Mouse (Mus musculus) subcutaneous adipose tissue, adult 2 months (tissue): ENCODE results near the gene Gm12790. TPM values are rescaled to one million over a fixed set of nuclear protein-coding genes. Genes with fewer than 3 reads are reported as not detected.

Experiments used
- polyA plus RNA-seq: library from polyadenylated mRNA; depleted of rRNA; stranded (reverse); fragments of >200 nt; gene quantifications from 2 replicates; pipeline ENCODE4 v1.2.3, GENCODE M21; 2012; ENCODE audit warnings: low replicate concordance; rRNA removed

Gene Gm12790
- not detected in 2 replicates for polyA plus RNA-seq

DNA sequence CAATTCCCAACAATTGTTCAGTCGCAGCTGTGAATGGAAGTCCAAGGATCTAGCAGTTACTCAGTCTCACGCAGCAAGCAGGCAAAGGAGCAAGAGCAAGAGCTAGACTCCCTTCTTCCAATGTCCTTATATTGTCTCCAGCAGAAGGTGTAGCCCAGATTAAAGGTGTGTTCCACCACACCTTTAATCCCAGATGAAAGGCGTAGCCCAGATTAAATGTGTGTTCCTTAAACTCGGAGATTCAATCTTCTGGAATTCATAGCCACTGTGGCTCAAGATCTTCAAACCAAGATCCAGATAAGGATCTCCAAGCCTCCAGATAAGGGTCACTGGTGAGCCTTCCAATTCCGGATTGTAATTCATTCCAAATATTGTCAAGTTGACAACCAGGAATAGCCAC is at the start of gene Gm12790:
Gene Gm12790 (minus strand): TSS at position 101 of the 400 bp plus-strand sequence.

DNA sequence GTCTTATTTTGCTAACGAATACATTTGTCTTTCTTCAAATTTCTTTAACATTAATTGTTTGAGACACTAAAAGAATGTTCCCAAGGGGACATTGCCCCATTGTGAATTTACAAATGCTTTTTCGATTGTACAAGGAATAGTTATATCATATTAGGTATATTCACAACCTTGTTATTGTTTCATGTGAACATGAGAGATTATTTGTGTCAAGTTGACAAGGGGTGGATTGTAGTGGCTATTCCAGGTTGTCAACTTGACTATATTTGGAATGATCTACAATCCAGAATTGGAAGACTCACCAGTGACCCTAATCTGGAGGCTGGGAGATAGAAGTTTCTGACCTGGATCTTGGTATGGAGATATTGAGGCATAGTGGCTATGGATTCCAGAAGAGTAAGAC is 5.5 kb upstream of the Gm12790 start, which contains the start of gene Gm12789:
Gene Gm12789 (plus strand): TSS at position 301 of the 400 bp plus-strand sequence.

DNA sequence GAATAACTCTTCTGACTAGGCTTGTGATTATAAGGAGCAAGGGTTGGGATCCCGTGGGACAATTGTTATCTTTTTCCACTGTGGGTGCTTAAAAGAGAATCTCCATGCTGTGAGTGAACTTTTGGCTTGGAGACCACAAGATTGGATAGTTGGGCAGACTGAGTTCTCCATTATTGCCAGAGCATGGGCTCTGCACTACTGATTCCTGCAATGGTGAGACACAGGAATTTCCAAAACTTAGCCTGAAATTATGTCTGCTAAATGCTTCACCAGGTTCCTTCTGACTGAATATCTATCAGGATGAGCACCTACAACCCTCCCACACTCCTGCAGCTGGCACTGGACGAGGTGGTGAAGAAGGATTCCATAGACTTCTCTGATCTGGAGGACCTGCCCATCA is 40.7 kb downstream of the Gm12790 start, which contains the start of gene Gm12794:
Gene Gm12794 (plus strand): TSS at position 301 of the 400 bp plus-strand sequence.

Other genes starting within 250 kb of the Gm12790 start
- gene B020004J07Rik, start 137.0 kb downstream of the Gm12790 start, polyA plus RNA-seq, result not detected in 2 replicates
- not detected in 2 replicates for gene C130073F10Rik, start 87.3 kb downstream of the Gm12790 start, polyA plus RNA-seq
- not detected in 2 replicates for gene Gm12800, start 71.9 kb downstream of the Gm12790 start, polyA plus RNA-seq
- gene Gm12794, start 40.6 kb downstream of the Gm12790 start, polyA plus RNA-seq, result not detected in 2 replicates
- gene Gm12789, start 5.6 kb upstream of the Gm12790 start, polyA plus RNA-seq, result not detected in 2 replicates
- 5.5 and 13.8 TPM in 2 replicates for gene Pde4b, start 106.5 kb upstream of the Gm12790 start, polyA plus RNA-seq